Mouse (Mus musculus) G1E (cell line): ENCODE measurements around the gene Tmem176b. TPM values are rescaled to one million over a fixed set of nuclear protein-coding genes. Genes with fewer than 3 reads are reported as not detected.
"Not testable (repeated sequence)": the region's sequence is repeated elsewhere in the genome, so short reads cannot be mapped to it uniquely, and the experiment has no call there.

Source experiments
- ATAC-seq: 2 replicates; pipeline ENCODE4 v1.8.0; 2016; ENCODE audit warnings: mild to moderate bottlenecking; ENCODE audit not compliant: insufficient number of reproducible peaks, poor library complexity, low FRiP score, severe bottlenecking; ENCODE audit errors: extremely low read depth
- DNase-seq: peaks from one replicate; pipeline ENCODE4 v3.0.0; 2012; ENCODE audit warnings: low spot score
- H3K27me3 ChIP-seq: 2 replicates; pipeline ENCODE4 v1.6.1; 2012; ENCODE audit warnings: mild to moderate bottlenecking, low read length, inconsistent platforms; ENCODE audit not compliant: insufficient read depth
- H3K36me3 ChIP-seq: replicated peaks from 2 replicates; pipeline ENCODE3; 2012; ENCODE audit warnings: mild to moderate bottlenecking, inconsistent platforms
- H3K4me1 ChIP-seq: 2 replicates; pipeline ENCODE4 v1.6.1; 2012; ENCODE audit warnings: low read depth, low read length, inconsistent platforms, mixed read lengths; ENCODE audit not compliant: insufficient read depth
- H3K4me3 ChIP-seq: 2 replicates; pipeline ENCODE4 v1.5.1; 2012; ENCODE audit warnings: low read depth, mild to moderate bottlenecking, inconsistent platforms, low read length, moderate library complexity, mixed read lengths
- H3K9me3 ChIP-seq: replicated peaks from 2 replicates; pipeline ENCODE4 v1.6.1; 2012; ENCODE audit warnings: inconsistent platforms
- CTCF ChIP-seq: IDR thresholded peaks from 2 replicates; pipeline ENCODE4 v1.5.1; 2012; ENCODE audit warnings: low read depth, low read length, inconsistent platforms, mixed read lengths
- GATA1 ChIP-seq: IDR thresholded peaks from 2 replicates; pipeline ENCODE4 v1.6.1; 2012; ENCODE audit warnings: borderline replicate concordance, low read length, inconsistent platforms, mixed read lengths
- GATA2 ChIP-seq: IDR thresholded peaks from 2 replicates; pipeline ENCODE4 v1.6.1; 2012; ENCODE audit warnings: low read depth, low read length, inconsistent platforms, borderline replicate concordance
- POLR2AphosphoS5 ChIP-seq: IDR thresholded peaks from 2 replicates; pipeline ENCODE4 v1.6.1; 2012; ENCODE audit warnings: low read depth, low read length, inconsistent platforms; ENCODE audit not compliant: insufficient replicate concordance
- TAL1 ChIP-seq: conservative IDR thresholded peaks from 2 replicates; pipeline ENCODE4 v1.6.1; 2012; ENCODE audit warnings: low read depth, low read length, inconsistent platforms, mixed read lengths
- polyA plus RNA-seq: library from polyadenylated mRNA; stranded (reverse); fragments of >175 nt; gene quantifications from 2 replicates; pipeline ENCODE4 v1.2.3, GENCODE M21; 2012
- total RNA-seq, 2 experiments: library from RNA; stranded (forward) in 1 of 2; stranded (reverse) in 1 of 2; fragments of 200-1000 nt in 1 of 2; fragments of >200 nt in 1 of 2; fragmentation: Nextera tagmentation in 1 of 2; gene quantifications; 2 replicates each; pipeline ENCODE4 v1.2.3; 2014 to 2017

The Tmem176b gene
- total and polyA plus RNA-seq, 3 experiments = not detected

GRCm38 (mm10) chr6:48833515-48833914, 7.8 kb downstream of the Tmem176b start:
- Histone ChIP-seq H3K4me1 (no peaks in the 10 kb centered on the region), H3K36me3 (no peaks in the 10 kb centered on the region), H3K27me3 (peaks cover 4% of the 10 kb centered on the region; the same call in 1 of the 2 replicates), H3K9me3 (no peaks in the 10 kb centered on the region), H3K4me3 (no peak overlapping the region)
- DNase-seq (no peak), ATAC-seq (no peak)
- TF ChIP-seq POLR2AphosphoS5 (no peak), CTCF (no peak), GATA2 (no peak), TAL1 (no peak), GATA1 (no peak)

- TF ChIP-seq TAL1 = no peak
- TF ChIP-seq GATA2 = no peak
- no peak for TF ChIP-seq POLR2AphosphoS5
- TF ChIP-seq GATA1 = no peak
- no peaks in the 10 kb centered on the region for H3K36me3 ChIP-seq
- no peaks in the 10 kb centered on the region for H3K9me3 ChIP-seq
- no peak overlapping the region for H3K4me3 ChIP-seq
- no peaks in the 10 kb centered on the region for H3K4me1 ChIP-seq
- DNase-seq (no peak), ATAC-seq (no peak)
- peaks cover 4% of the 10 kb centered on the region; the same call in 1 of the 2 replicates for H3K27me3 ChIP-seq
Measured at GRCm38 (mm10) chr6:48832426-48832825, 8.9 kb downstream of the Tmem176b start.

DNA sequence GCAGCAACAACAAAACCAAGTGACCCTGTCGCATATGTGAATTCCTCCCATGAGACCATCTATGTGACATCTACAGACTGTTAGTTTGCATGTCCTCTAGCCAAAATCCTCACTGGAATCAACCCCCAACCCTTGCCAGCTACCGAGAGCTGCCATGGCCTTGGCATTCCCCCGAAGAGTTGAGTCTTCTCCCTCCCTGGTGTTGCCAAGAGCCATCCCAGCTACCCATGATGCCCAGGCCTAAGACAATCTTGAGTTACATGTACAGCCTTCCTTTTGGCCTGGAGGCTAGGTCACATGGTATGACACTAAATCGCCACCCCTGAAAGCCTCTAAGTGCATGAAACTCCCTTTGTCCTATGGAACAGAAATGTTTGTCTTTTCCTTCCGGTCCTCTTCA, 10.2 kb downstream of the Tmem176b start:
- ATAC-seq = no peak
- Histone ChIP-seq H3K36me3 (no peaks in the 10 kb centered on the region), H3K4me3 (no peak overlapping the region), H3K27me3 (peaks cover 4% of the 10 kb centered on the region; the same call in 1 of the 2 replicates), H3K9me3 (no peaks in the 10 kb centered on the region), H3K4me1 (no peaks in the 10 kb centered on the region)
- no peak for DNase-seq
- TF ChIP-seq POLR2AphosphoS5 (no peak), CTCF (no peak), GATA2 (no peak), GATA1 (no peak), TAL1 (no peak)

DNA sequence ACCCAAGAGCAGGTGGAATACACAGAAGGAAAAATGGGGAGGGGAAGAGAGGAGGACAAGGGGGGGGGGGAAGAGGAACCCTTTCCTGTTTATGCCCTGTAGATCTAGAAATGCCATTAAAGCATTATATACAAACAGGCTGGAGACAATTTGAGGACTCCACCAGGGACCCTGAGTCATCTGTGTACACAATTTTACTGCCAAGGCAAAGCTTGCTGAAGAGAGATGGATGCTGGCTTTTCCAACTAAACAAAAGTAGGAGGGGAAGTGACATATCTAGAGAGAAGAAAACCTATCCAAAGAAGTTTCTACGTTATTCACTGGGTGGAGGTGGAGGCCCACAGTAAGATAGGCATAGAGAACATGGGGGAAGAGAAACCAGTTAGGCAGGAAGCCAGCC, 11.1 kb downstream of the Tmem176b start:
- Histone ChIP-seq H3K4me1 (no peaks in the 10 kb centered on the region), H3K9me3 (no peaks in the 10 kb centered on the region)
- no peak for ATAC-seq

DNA sequence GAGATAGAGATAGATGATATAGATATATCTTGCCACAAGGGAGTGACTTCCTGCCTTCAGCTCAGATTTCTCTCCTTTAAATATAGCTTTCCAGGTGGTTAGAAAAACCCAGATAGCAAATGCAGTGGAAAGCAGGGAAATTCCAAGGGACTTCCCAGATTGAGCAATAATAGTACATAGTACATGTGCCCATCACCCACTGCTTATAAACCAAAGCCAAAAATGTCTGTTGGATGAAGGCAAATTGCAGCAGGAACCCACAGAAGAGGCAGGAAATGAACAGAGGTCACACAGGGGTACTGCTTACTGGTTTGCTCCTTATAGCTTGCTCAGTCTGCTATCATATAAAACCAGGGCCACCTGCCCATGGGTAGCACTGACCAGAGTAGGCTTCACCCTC, 11.6 kb downstream of the Tmem176b start:
- H3K4me3 ChIP-seq = no peak overlapping the region
- H3K4me1 ChIP-seq = no peaks in the 10 kb centered on the region
- H3K9me3 ChIP-seq = no peaks in the 10 kb centered on the region
- ATAC-seq (no peak), DNase-seq (no peak)
- TF ChIP-seq TAL1 = no peak
- no peak for TF ChIP-seq POLR2AphosphoS5
- no peak for TF ChIP-seq GATA2
- TF ChIP-seq CTCF = no peak
- no peak for TF ChIP-seq GATA1
- no peaks in the 10 kb centered on the region for H3K27me3 ChIP-seq
- H3K36me3 ChIP-seq = no peaks in the 10 kb centered on the region

More for the DNA sequence above, 11.1 kb downstream of the Tmem176b start:
- DNase-seq = no peak
- no peaks in the 10 kb centered on the region for H3K36me3 ChIP-seq
- H3K27me3 ChIP-seq = peaks cover 2% of the 10 kb centered on the region; the same call in 1 of the 2 replicates
- TF ChIP-seq GATA2 (no peak), TAL1 (no peak), GATA1 (no peak), POLR2AphosphoS5 (no peak)
- H3K4me3 ChIP-seq = no peak overlapping the region

GRCm38 (mm10) chr6:48828976-48829375, 12.3 kb downstream of the Tmem176b start:
- Histone ChIP-seq H3K27me3 (no peaks in the 10 kb centered on the region), H3K4me3 (no peak overlapping the region), H3K9me3 (no peaks in the 10 kb centered on the region), H3K36me3 (no peaks in the 10 kb centered on the region), H3K4me1 (no peaks in the 10 kb centered on the region)
- no peak for ATAC-seq
- TF ChIP-seq GATA1 (no peak), CTCF (no peak), TAL1 (no peak), GATA2 (no peak), POLR2AphosphoS5 (no peak)
- no peak for DNase-seq

GRCm38 (mm10) chr6:48825016-48825415, 16.3 kb downstream of the Tmem176b start:
- DNase-seq (no peak), ATAC-seq (no peak)
- no peak overlapping the region for H3K4me3 ChIP-seq
- H3K4me1 ChIP-seq = no peaks in the 10 kb centered on the region
- no peaks in the 10 kb centered on the region for H3K27me3 ChIP-seq
- no peaks in the 10 kb centered on the region for H3K9me3 ChIP-seq
- TF ChIP-seq GATA1 (no peak), POLR2AphosphoS5 (no peak), TAL1 (no peak), CTCF (no peak), GATA2 (no peak)
- H3K36me3 ChIP-seq = no peaks in the 10 kb centered on the region

GRCm38 (mm10) chr6:48821991-48822785, 19.1 kb downstream of the Tmem176b start:
- H3K4me1 ChIP-seq, H3K4me3 ChIP-seq, H3K9me3 ChIP-seq, H3K36me3 ChIP-seq, DNase-seq, H3K27me3 ChIP-seq, ATAC-seq: not testable (repeated sequence)
